Mouse (Mus musculus): ENCODE results near the gene Lrrc2. TPM values are rescaled to one million over a fixed set of nuclear protein-coding genes. Genes with fewer than 3 reads are reported as not detected.

Gene Lrrc2
- total RNA-seq, 2 experiments from 2014 or later = 0.35 TPM; not detected in 1

Other genes starting within 250 kb of the Lrrc2 start
- not detected in 2 replicates for gene Myl3, start 209.7 kb upstream of the Lrrc2 start, total RNA-seq (2015)
- not detected in 2 replicates for gene Myl3, start 209.7 kb upstream of the Lrrc2 start, total RNA-seq (2017)
- 0.15 TPM in 1 of 2 replicates, not detected in the other for gene Pth1r, start 204.4 kb upstream of the Lrrc2 start, total RNA-seq (2015)
- gene Pth1r, start 204.4 kb upstream of the Lrrc2 start, total RNA-seq (2017) = 0.92 TPM in 1 of 2 replicates, not detected in the other
- gene Prss42, start 153.4 kb upstream of the Lrrc2 start, total RNA-seq (2015) = not detected in 2 replicates
- not detected in 2 replicates for gene Prss42, start 153.4 kb upstream of the Lrrc2 start, total RNA-seq (2017)
- gene Prss44, start 137.6 kb upstream of the Lrrc2 start, total RNA-seq (2015) = not detected in 2 replicates
- not detected in 2 replicates for gene Prss44, start 137.6 kb upstream of the Lrrc2 start, total RNA-seq (2017)
- not detected in 2 replicates for gene Prss43, start 124.9 kb upstream of the Lrrc2 start, total RNA-seq (2015)
- not detected in 2 replicates for gene Prss43, start 124.9 kb upstream of the Lrrc2 start, total RNA-seq (2017)
- gene Prss45, start 117.0 kb upstream of the Lrrc2 start, total RNA-seq (2015) = not detected in 2 replicates
- gene Prss45, start 117.0 kb upstream of the Lrrc2 start, total RNA-seq (2017) = not detected in 2 replicates
- gene Prss46, start 107.0 kb upstream of the Lrrc2 start, total RNA-seq (2015) = not detected in 2 replicates
- gene Prss46, start 107.0 kb upstream of the Lrrc2 start, total RNA-seq (2017) = not detected in 2 replicates
- gene Prss50, start 93.6 kb upstream of the Lrrc2 start, total RNA-seq (2015) = 2.3 and 10.4 TPM in 2 replicates
- 1.4 and 1.6 TPM in 2 replicates for gene Prss50, start 93.6 kb upstream of the Lrrc2 start, total RNA-seq (2017)
- 0.07 and 0.44 TPM in 2 replicates for gene Als2cl, start 71.7 kb upstream of the Lrrc2 start, total RNA-seq (2015)
- 0.08 and 0.20 TPM in 2 replicates for gene Als2cl, start 71.7 kb upstream of the Lrrc2 start, total RNA-seq (2017)
- gene Tmie, start 71.4 kb upstream of the Lrrc2 start, total RNA-seq (2015) = not detected in 2 replicates
- not detected in 2 replicates for gene Tmie, start 71.4 kb upstream of the Lrrc2 start, total RNA-seq (2017)
- not detected in 2 replicates for gene Fam240a, start 34.7 kb upstream of the Lrrc2 start, total RNA-seq (2015)
- gene Fam240a, start 34.7 kb upstream of the Lrrc2 start, total RNA-seq (2017) = not detected in 2 replicates
- not detected in 2 replicates for gene Tdgf1, start 5.4 kb upstream of the Lrrc2 start, total RNA-seq (2015)
- gene Tdgf1, start 5.4 kb upstream of the Lrrc2 start, total RNA-seq (2017) = not detected in 2 replicates
- gene Rtp3, start 39.0 kb downstream of the Lrrc2 start, total RNA-seq (2015) = not detected in 2 replicates
- not detected in 2 replicates for gene Rtp3, start 39.0 kb downstream of the Lrrc2 start, total RNA-seq (2017)
- 147 and 161 TPM in 2 replicates for gene Ltf, start 67.7 kb downstream of the Lrrc2 start, total RNA-seq (2015)
- gene Ltf, start 67.7 kb downstream of the Lrrc2 start, total RNA-seq (2017) = 168 and 196 TPM in 2 replicates
- gene Ccrl2, start 106.0 kb downstream of the Lrrc2 start, total RNA-seq (2015) = 2.9 and 4.1 TPM in 2 replicates
- 3.9 and 8.9 TPM in 2 replicates for gene Ccrl2, start 106.0 kb downstream of the Lrrc2 start, total RNA-seq (2017)
- 43.9 and 48.3 TPM in 2 replicates for gene Lrrfip2, start 166.0 kb downstream of the Lrrc2 start, total RNA-seq (2015)
- gene Lrrfip2, start 166.0 kb downstream of the Lrrc2 start, total RNA-seq (2017) = 66.8 and 74.0 TPM in 2 replicates